Mouse (Mus musculus): ENCODE data around the gene Nlrc4.

The Nlrc4 gene

GRCm38 (mm10) chr17:74430074-74430473, 28.9 kb downstream of the Nlrc4 start:
- no peak for DNase-seq (ENCODE audit: low spot score in 2 of 2)

- no peak for DNase-seq (ENCODE audit: low spot score in 2 of 2)
Measured at GRCm38 (mm10) chr17:74424401-74425005, 34.4 kb downstream of the Nlrc4 start.

GRCm38 (mm10) chr17:74420656-74421055, 38.3 kb downstream of the Nlrc4 start:
- no peak for DNase-seq (ENCODE audit: low spot score in 2 of 2)

GRCm38 (mm10) chr17:74418171-74418570, 40.8 kb downstream of the Nlrc4 start:
- no peak for DNase-seq (ENCODE audit: low spot score in 2 of 2)

GRCm38 (mm10) chr17:74416841-74417360, 42.0 kb downstream of the Nlrc4 start:
- DNase-seq (ENCODE audit: low spot score in 2 of 2): no peak

- no peak for DNase-seq (ENCODE audit: low spot score in 2 of 2)
Measured at GRCm38 (mm10) chr17:74414671-74415070, 44.3 kb downstream of the Nlrc4 start.

GRCm38 (mm10) chr17:74413324-74413723, 45.6 kb downstream of the Nlrc4 start:
- DNase-seq (ENCODE audit: low spot score in 2 of 2): no peak

- no peak for DNase-seq (ENCODE audit: low spot score in 2 of 2)
Measured at GRCm38 (mm10) chr17:74409722-74410121, 49.2 kb downstream of the Nlrc4 start.

GRCm38 (mm10) chr17:74406487-74406886, 52.5 kb downstream of the Nlrc4 start:
- no peak for DNase-seq (ENCODE audit: low spot score in 2 of 2)

- no peak for DNase-seq (ENCODE audit: low spot score in 2 of 2)
Measured at GRCm38 (mm10) chr17:74402486-74403222, 56.3 kb downstream of the Nlrc4 start.

GRCm38 (mm10) chr17:74397173-74397572, 61.8 kb downstream of the Nlrc4 start:
- no peak for DNase-seq (ENCODE audit: low spot score in 2 of 2)

- no peak for DNase-seq (ENCODE audit: low spot score in 2 of 2)
Measured at GRCm38 (mm10) chr17:74396766-74397165, 62.2 kb downstream of the Nlrc4 start.

- DNase-seq (ENCODE audit: low spot score in 2 of 2): peak; percentile 94 to 95
Measured at GRCm38 (mm10) chr17:74395383-74396065, 63.4 kb downstream of the Nlrc4 start, which contains the start of gene Slc30a6. Gene Slc30a6 (plus strand): TSS chr17:74395608.

GRCm38 (mm10) chr17:74394855-74395254, 64.1 kb downstream of the Nlrc4 start:
- DNase-seq (ENCODE audit: low spot score in 2 of 2): peak in 1 of 2 experiments; percentile 6

GRCm38 (mm10) chr17:74394381-74394780, 64.6 kb downstream of the Nlrc4 start:
- DNase-seq (ENCODE audit: low spot score in 2 of 2): no peak

- no peak for DNase-seq (ENCODE audit: low spot score in 2 of 2)
Measured at GRCm38 (mm10) chr17:74389847-74390246, 69.1 kb downstream of the Nlrc4 start.

- no peak for DNase-seq (ENCODE audit: low spot score in 2 of 2)
Measured at GRCm38 (mm10) chr17:74386657-74387056, 72.3 kb downstream of the Nlrc4 start.

GRCm38 (mm10) chr17:74376916-74377315, 82.0 kb downstream of the Nlrc4 start:
- DNase-seq (ENCODE audit: low spot score in 2 of 2): no peak

Measured in thymus, postnatal 10 days (tissue).